Mouse (Mus musculus) bone marrow, adult 2 months (tissue): ENCODE data around the gene Acat3.

Experiments used
- CTCF ChIP-seq: fragments of 200-500 bp; IDR thresholded peaks from 2 replicates; pipeline ENCODE4 v1.5.1; 2011; ENCODE audit warnings: low read length, control low read depth; ENCODE audit not compliant: control insufficient read depth, insufficient read depth
- POLR2A ChIP-seq: fragments of 200-500 bp; IDR thresholded peaks from 2 replicates; pipeline ENCODE4 v1.6.1; 2011; ENCODE audit warnings: low read depth, mild to moderate bottlenecking, control low read depth, low read length, borderline replicate concordance; ENCODE audit not compliant: control insufficient read depth

DNA sequence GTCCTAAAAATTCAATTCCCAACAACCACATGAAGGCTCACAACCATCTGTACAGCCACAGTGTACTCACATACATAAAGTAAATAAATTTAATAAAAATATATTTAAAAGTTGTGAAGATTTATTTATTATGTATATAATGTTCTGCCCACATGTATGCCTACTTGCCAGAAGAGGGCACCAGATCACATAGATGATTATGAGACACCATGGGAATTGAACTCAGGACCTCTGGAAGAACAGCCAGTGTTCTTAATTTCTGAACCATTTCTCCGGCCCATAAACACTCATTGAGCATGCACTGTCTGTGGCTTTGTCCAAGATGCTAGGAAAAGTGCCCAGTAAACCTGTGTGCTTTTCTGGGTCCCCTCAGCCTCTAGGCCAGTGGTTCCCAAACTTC lies 59.2 kb downstream of the Acat3 start:
- TF ChIP-seq POLR2A, result no peak
- no peak for TF ChIP-seq CTCF
